Mouse (Mus musculus) duodenum, adult 2 months (tissue): ENCODE results near the gene Retnlb. TPM values are rescaled to one million over a fixed set of nuclear protein-coding genes. Genes with fewer than 3 reads are reported as not detected.

Experiments
- polyA plus RNA-seq: library from polyadenylated mRNA; depleted of rRNA; stranded (reverse); fragments of >200 nt; gene quantifications from 2 replicates; pipeline ENCODE4 v1.2.3, GENCODE M21; 2012; ENCODE audit warnings: low replicate concordance; rRNA removed

Gene Retnlb
- 0.50 TPM in 1 of 2 replicates, not detected in the other for polyA plus RNA-seq

GRCm38 (mm10) chr16:48816695-48817094 lies at the start of gene Retnlb:
TSS of gene Retnlb (plus strand) at chr16:48816856.

GRCm38 (mm10) chr16:48771971-48772445 lies 44.6 kb upstream of the Retnlb start, which contains the start of gene Trat1:
TSS of gene Trat1 (minus strand) at chr16:48772021.

GRCm38 (mm10) chr16:48842266-48842665 lies 25.6 kb downstream of the Retnlb start, which contains the start of gene Retnla:
TSS of gene Retnla (plus strand) at chr16:48842551.

Other genes with a start within 250 kb of the Retnlb start
- 0.04 and 0.07 TPM in 2 replicates for gene Trat1, start 44.8 kb upstream of the Retnlb start, polyA plus RNA-seq
- gene Retnla, start 25.7 kb downstream of the Retnlb start, polyA plus RNA-seq: 2.0 and 2.8 TPM in 2 replicates
- 1.4 and 4.5 TPM in 2 replicates for gene Retnlg, start 55.8 kb downstream of the Retnlb start, polyA plus RNA-seq
- 0.15 and 0.30 TPM in 2 replicates for gene Dzip3, start 177.3 kb downstream of the Retnlb start, polyA plus RNA-seq
- 0.33 and 0.54 TPM in 2 replicates for gene Cip2a, start 177.3 kb downstream of the Retnlb start, polyA plus RNA-seq
- not detected in 2 replicates for gene Myh15, start 240.6 kb downstream of the Retnlb start, polyA plus RNA-seq